Mouse (Mus musculus) brain, embryonic 14.5 days (tissue): ENCODE data around the gene Mybphl.

Source experiments
- CTCF ChIP-seq: fragments of 200-500 bp; IDR thresholded peaks from 2 replicates; pipeline ENCODE4 v1.5.1; 2012; ENCODE audit warnings: inconsistent platforms, mild to moderate bottlenecking, moderate library complexity, borderline replicate concordance; ENCODE audit not compliant: insufficient read depth, insufficient read length; ENCODE audit errors: extremely low read depth
- POLR2A ChIP-seq: fragments of 200-500 bp; IDR thresholded peaks from 2 replicates; pipeline ENCODE4 v1.6.1; 2012; ENCODE audit warnings: mild to moderate bottlenecking, inconsistent platforms, borderline replicate concordance; ENCODE audit not compliant: poor library complexity, insufficient read depth, insufficient read length, severe bottlenecking; ENCODE audit errors: extremely low read depth

- TF ChIP-seq CTCF (no peak), POLR2A (no peak)
Observed at GRCm38 (mm10) chr3:108322962-108323361, 41.7 kb upstream of the Mybphl start.
